Mouse (Mus musculus): ENCODE measurements around the gene Sh2d3c.

DNA sequence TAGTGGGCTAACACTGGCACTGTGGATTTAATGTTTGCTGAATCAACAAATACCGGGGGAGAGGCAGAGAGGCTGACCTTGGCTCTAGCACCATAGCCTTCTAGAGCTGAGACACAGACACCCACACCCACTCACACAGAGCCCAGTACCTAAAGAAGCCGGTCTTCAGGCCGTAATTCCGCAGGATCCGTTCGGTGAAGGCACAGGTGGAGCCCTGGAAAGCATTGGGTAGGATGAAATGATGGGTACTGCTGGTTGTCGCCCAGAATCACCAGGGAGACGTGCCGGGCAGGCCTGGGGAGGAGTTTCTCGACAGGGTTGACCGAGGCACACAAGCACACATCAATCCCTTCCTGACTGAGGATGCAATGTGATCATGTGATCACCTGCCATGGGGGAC lies 29.8 kb upstream of the Sh2d3c start:
- TF ChIP-seq CTCF (IDR thresholded peaks at IDR 0.05; ENCODE audit: low read depth) (no peak), EP300 (IDR thresholded peaks at IDR 0.05; ENCODE audit: low read depth) (no peak)
